Mouse (Mus musculus): ENCODE data around the gene Ccdc92. TPM values are rescaled to one million over a fixed set of nuclear protein-coding genes. Genes with fewer than 3 reads are reported as not detected.

Gene Ccdc92
- total and polyA plus RNA-seq, 2 experiments from 2014 or later, result 43.2 to 49.4 TPM

DNA sequence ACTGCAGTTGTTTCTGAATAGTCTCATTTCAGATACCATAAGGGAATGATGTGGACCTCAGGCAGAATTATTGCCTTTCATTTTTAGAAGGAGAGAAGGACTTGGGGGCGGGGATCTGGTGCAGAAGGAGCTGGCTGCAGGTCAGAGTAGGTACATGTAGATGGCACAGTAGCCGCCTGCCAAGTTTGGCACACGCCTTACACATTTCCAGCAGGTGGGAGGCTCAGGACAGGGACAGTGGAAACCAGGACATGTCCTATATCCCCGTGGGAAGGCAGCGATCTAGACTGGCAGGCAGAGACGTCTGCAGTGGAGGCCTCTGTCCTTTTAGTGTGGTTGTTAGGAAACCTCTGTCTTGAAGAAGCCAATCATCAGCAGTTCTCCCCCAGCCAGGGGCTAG, 17.6 kb upstream of the Ccdc92 start:
- Histone ChIP-seq H3K4me3 (ENCODE audit: low read length) (no peak overlapping the region), H3K9me3 (ENCODE audit: low read length) (no peaks in the 10 kb centered on the region), H3K4me1 (ENCODE audit: insufficient read depth, low read length) (no peaks in the 10 kb centered on the region), H3K9ac (replicated peaks; ENCODE audit: low read length) (no peak overlapping the region), H3K4me2 (ENCODE audit: low read depth, low read length) (no peak overlapping the region), H3K36me3 (ENCODE audit: insufficient read depth, low read length) (peaks cover 10% of the 10 kb centered on the region; the same call in 1 of the 2 replicates), H3K27me3 (ENCODE audit: insufficient read depth, low read length) (no peaks in the 10 kb centered on the region), H3K27ac (no peak overlapping the region)
- ATAC-seq, result no peak
- 91% methylated on average over 6 of the region's 6 CpGs for WGBS
- TF ChIP-seq CTCF (IDR thresholded peaks at IDR 0.05; ENCODE audit: low read depth), result no peak
- no peak for DNase-seq (ENCODE audit: low spot score)

- Histone ChIP-seq H3K4me1 (ENCODE audit: insufficient read depth, low read length) (no peaks in the 10 kb centered on the region; the same call in 1 of the 2 replicates), H3K4me2 (ENCODE audit: low read depth, low read length) (no peak overlapping the region), H3K9me3 (ENCODE audit: low read length) (no peaks in the 10 kb centered on the region), H3K27ac (no peak overlapping the region), H3K36me3 (ENCODE audit: insufficient read depth, low read length) (peaks cover 6% of the 10 kb centered on the region; the same call in 1 of the 2 replicates), H3K27me3 (ENCODE audit: insufficient read depth, low read length) (no peaks in the 10 kb centered on the region), H3K4me3 (ENCODE audit: low read length) (no peak overlapping the region), H3K9ac (replicated peaks; ENCODE audit: low read length) (no peak overlapping the region)
- no peak for ATAC-seq
- 89% methylated on average over 4 of the region's 4 CpGs for WGBS
- no peak for TF ChIP-seq CTCF (IDR thresholded peaks at IDR 0.05; ENCODE audit: low read depth)
- no peak for DNase-seq (ENCODE audit: low spot score)
Measured at GRCm38 (mm10) chr5:124879251-124879650, 17.0 kb upstream of the Ccdc92 start.

DNA sequence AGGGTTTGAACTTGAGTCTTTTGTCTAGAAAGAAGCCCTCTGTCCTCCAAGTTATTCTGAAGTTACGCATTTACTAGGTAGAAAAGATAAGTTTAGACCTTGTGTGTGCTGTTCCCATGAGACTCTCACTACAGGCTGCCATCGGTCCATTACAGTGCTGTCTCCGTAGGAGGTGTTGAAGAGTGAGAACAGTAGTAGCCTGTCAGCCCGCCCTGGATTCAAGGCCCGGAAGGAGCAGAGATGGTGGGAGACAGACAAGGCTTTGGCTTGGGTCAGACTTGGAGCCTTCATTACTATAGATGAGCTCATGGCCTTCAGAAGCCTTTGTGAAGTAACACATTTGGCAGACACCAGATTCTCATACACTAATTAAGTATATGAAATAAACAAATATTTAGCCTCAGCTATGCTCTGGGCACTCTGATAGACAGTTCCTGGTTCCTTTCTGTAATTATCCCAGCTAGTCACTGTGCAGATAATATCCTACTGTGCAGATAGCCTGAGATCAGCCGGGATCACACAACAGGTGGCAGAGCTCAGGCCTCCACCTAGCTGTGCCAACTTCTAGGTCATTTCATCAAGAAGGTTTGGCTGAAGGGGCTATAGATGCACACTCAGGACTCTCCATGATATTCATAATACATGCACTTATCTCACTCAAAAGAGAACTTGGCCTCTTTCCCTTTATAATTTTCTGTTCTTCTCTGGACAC, 11.8 kb upstream of the Ccdc92 start:
- H3K9ac ChIP-seq (replicated peaks; ENCODE audit: low read length), result no peak overlapping the region
- no peaks in the 10 kb centered on the region; the same call in 1 of the 2 replicates for H3K36me3 ChIP-seq (ENCODE audit: insufficient read depth, low read length)
- no peak overlapping the region for H3K27ac ChIP-seq
- DNase-seq (ENCODE audit: low spot score) (no peak), ATAC-seq (peak; percentile 32; the same call in 1 of the 2 replicates)
- H3K4me2 ChIP-seq (ENCODE audit: low read depth, low read length), result no peak overlapping the region
- H3K4me1 ChIP-seq (ENCODE audit: insufficient read depth, low read length), result peaks cover 3% of the 10 kb centered on the region; the same call in 1 of the 2 replicates
- no peak overlapping the region for H3K4me3 ChIP-seq (ENCODE audit: low read length)
- H3K9me3 ChIP-seq (ENCODE audit: low read length), result no peaks in the 10 kb centered on the region
- H3K27me3 ChIP-seq (ENCODE audit: insufficient read depth, low read length), result no peaks in the 10 kb centered on the region
- no peak for TF ChIP-seq CTCF (IDR thresholded peaks at IDR 0.05; ENCODE audit: low read depth)
- 83% methylated on average over 6 of the region's 6 CpGs for WGBS

DNA sequence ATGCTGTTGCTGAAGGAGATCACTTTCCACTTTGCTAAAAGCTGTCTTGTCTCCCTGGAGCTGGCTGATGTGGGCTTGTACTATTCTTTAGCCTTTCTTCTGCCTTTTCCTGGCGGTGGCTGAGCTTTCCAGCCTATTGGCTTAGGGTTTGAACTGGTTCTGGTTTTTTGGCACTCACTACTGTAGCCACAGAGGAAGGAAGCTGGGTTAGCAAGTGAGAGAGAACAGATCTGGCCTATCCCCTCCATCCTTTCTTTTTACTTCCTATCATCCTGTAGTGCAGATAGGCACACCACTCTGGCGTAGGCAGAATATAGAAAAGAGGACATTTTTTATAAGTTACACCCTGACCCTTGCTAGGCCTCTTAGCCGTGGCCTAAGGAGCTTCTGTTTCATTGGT, 10.9 kb upstream of the Ccdc92 start:
- peaks cover 3% of the 10 kb centered on the region; the same call in 1 of the 2 replicates for H3K4me1 ChIP-seq (ENCODE audit: insufficient read depth, low read length)
- WGBS, result 79% methylated on average over 3 of the region's 3 CpGs
- H3K27me3 ChIP-seq (ENCODE audit: insufficient read depth, low read length), result no peaks in the 10 kb centered on the region
- H3K9ac ChIP-seq (replicated peaks; ENCODE audit: low read length), result no peak overlapping the region
- no peak overlapping the region for H3K4me2 ChIP-seq (ENCODE audit: low read depth, low read length)
- H3K36me3 ChIP-seq (ENCODE audit: insufficient read depth, low read length), result no peaks in the 10 kb centered on the region; the same call in 1 of the 2 replicates
- no peak overlapping the region for H3K4me3 ChIP-seq (ENCODE audit: low read length)
- no peak overlapping the region for H3K27ac ChIP-seq
- no peaks in the 10 kb centered on the region for H3K9me3 ChIP-seq (ENCODE audit: low read length)
- ATAC-seq (no peak), DNase-seq (ENCODE audit: low spot score) (no peak)
- no peak for TF ChIP-seq CTCF (IDR thresholded peaks at IDR 0.05; ENCODE audit: low read depth)

DNA sequence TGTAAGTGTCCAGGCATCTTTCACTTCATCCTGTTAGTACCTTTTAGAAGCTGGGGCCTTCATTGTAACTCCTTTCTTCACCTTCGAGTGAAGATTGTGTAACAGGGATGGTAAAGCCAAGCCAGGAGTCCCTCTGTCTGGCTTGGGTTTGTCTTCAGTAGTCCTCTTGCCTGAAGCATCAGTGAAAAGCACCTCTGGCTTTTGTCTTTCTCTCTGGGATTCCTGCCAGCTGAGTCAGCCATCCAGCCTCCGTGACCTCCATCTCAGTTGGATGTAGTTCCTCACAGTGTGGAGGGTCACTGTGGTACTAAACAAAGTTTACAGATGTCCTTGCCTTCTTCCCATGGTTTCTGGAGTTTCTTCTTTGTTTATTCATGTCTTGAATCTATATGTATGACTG, 9.8 kb upstream of the Ccdc92 start:
- DNase-seq (ENCODE audit: low spot score), result no peak

GRCm38 (mm10) chr5:124868981-124869380, 6.8 kb upstream of the Ccdc92 start:
- no peak overlapping the region for H3K9ac ChIP-seq (replicated peaks; ENCODE audit: low read length)
- H3K4me2 ChIP-seq (ENCODE audit: low read depth, low read length), result no peak overlapping the region
- H3K27ac ChIP-seq, result no peak overlapping the region
- DNase-seq (ENCODE audit: low spot score), result peak; percentile 83
- H3K4me1 ChIP-seq (ENCODE audit: insufficient read depth, low read length), result peaks cover 7% of the 10 kb centered on the region
- peak; percentile 82 for TF ChIP-seq CTCF (IDR thresholded peaks at IDR 0.05; ENCODE audit: low read depth)
- H3K27me3 ChIP-seq (ENCODE audit: insufficient read depth, low read length), result no peaks in the 10 kb centered on the region
- ATAC-seq, result peak; percentile 63
- no peaks in the 10 kb centered on the region; the same call in 1 of the 2 replicates for H3K36me3 ChIP-seq (ENCODE audit: insufficient read depth, low read length)
- WGBS, result 19% methylated on average over 4 of the region's 4 CpGs
- no peaks in the 10 kb centered on the region for H3K9me3 ChIP-seq (ENCODE audit: low read length)
- H3K4me3 ChIP-seq (ENCODE audit: low read length), result no peak overlapping the region

More for the DNA sequence above, 9.8 kb upstream of the Ccdc92 start:
- Histone ChIP-seq H3K4me1 (ENCODE audit: insufficient read depth, low read length) (peaks cover 3% of the 10 kb centered on the region; the same call in 1 of the 2 replicates), H3K9me3 (ENCODE audit: low read length) (no peaks in the 10 kb centered on the region), H3K4me3 (ENCODE audit: low read length) (no peak overlapping the region), H3K27ac (no peak overlapping the region), H3K27me3 (ENCODE audit: insufficient read depth, low read length) (no peaks in the 10 kb centered on the region), H3K36me3 (ENCODE audit: insufficient read depth, low read length) (no peaks in the 10 kb centered on the region; the same call in 1 of the 2 replicates), H3K4me2 (ENCODE audit: low read depth, low read length) (no peak overlapping the region), H3K9ac (replicated peaks; ENCODE audit: low read length) (no peak overlapping the region)
- ATAC-seq, result no peak
- TF ChIP-seq CTCF (IDR thresholded peaks at IDR 0.05; ENCODE audit: low read depth), result no peak
- WGBS, result 47% methylated on average over 2 of the region's 2 CpGs
